Mouse (Mus musculus): ENCODE results near the gene Itih1.

The Itih1 gene

GRCm38 (mm10) chr14:30903036-30903435 lies 40.1 kb downstream of the Itih1 start:
- no peak for DNase-seq

- no peak for DNase-seq
Observed at GRCm38 (mm10) chr14:30902628-30903027, 40.5 kb downstream of the Itih1 start.

GRCm38 (mm10) chr14:30899972-30900371 lies 43.1 kb downstream of the Itih1 start:
- no peak for DNase-seq

- peak; percentile 19 for DNase-seq
Observed at GRCm38 (mm10) chr14:30888271-30888732, 54.8 kb downstream of the Itih1 start.

- DNase-seq = no peak
Observed at GRCm38 (mm10) chr14:30886204-30886603, 56.9 kb downstream of the Itih1 start, which contains the start of gene Itih4. Itih4 (plus strand) TSS chr14:30886476.

GRCm38 (mm10) chr14:30885298-30885697 lies 57.8 kb downstream of the Itih1 start:
- DNase-seq = no peak

GRCm38 (mm10) chr14:30881718-30882108 lies 61.4 kb downstream of the Itih1 start:
- no peak for DNase-seq

- peak; percentile 39 for DNase-seq
Observed at GRCm38 (mm10) chr14:30880811-30881717, 62.0 kb downstream of the Itih1 start.

- DNase-seq = no peak
Observed at GRCm38 (mm10) chr14:30880251-30880650, 62.8 kb downstream of the Itih1 start.

- DNase-seq = no peak
Observed at GRCm38 (mm10) chr14:30879794-30880193, 63.3 kb downstream of the Itih1 start.

Measured in embryo, embryonic 11 days (tissue).